Mouse (Mus musculus) small intestine, adult 2 months (tissue): Measurements from ENCODE around the gene Ptprm. TPM values are rescaled to one million over a fixed set of nuclear protein-coding genes. Genes with fewer than 3 reads are reported as not detected.

Experiments
- H3K27ac ChIP-seq: fragments of 200-500 bp; 2 replicates; pipeline ENCODE4 v1.5.1; 2012; ENCODE audit warnings: low read depth, low read length, control low read depth, inconsistent platforms; ENCODE audit not compliant: insufficient read depth
- H3K27me3 ChIP-seq: fragments of 200-500 bp; 2 replicates; pipeline ENCODE4 v1.6.1; 2012; ENCODE audit warnings: mild to moderate bottlenecking, moderate library complexity, low read length, inconsistent platforms; ENCODE audit not compliant: control insufficient read depth, insufficient read depth
- H3K36me3 ChIP-seq: fragments of 200-500 bp; 2 replicates; pipeline ENCODE4 v1.6.1; 2012; ENCODE audit warnings: mild to moderate bottlenecking, low read length, control low read depth, inconsistent platforms; ENCODE audit not compliant: control insufficient read depth, insufficient read depth
- H3K4me1 ChIP-seq: fragments of 200-500 bp; 2 replicates; pipeline ENCODE4 v1.6.1; 2012; ENCODE audit warnings: low read length, inconsistent platforms, mixed read lengths; ENCODE audit not compliant: control insufficient read depth, insufficient read depth, insufficient read length
- H3K4me3 ChIP-seq: fragments of 200-500 bp; 2 replicates; pipeline ENCODE4 v1.5.1; 2012; ENCODE audit warnings: low read depth, mild to moderate bottlenecking, control low read depth, inconsistent platforms, low read length, moderate library complexity
- CTCF ChIP-seq: fragments of 200-500 bp; IDR thresholded peaks from 2 replicates; pipeline ENCODE4 v1.5.1; 2012; ENCODE audit warnings: low read depth, mild to moderate bottlenecking, control low read depth, inconsistent platforms, low read length, moderate library complexity, mixed read lengths; ENCODE audit not compliant: insufficient replicate concordance, insufficient read length; ENCODE audit errors: extremely low read depth
- POLR2A ChIP-seq: fragments of 200-500 bp; IDR thresholded peaks from 2 replicates; pipeline ENCODE4 v1.6.1; 2012; ENCODE audit warnings: low read depth, mild to moderate bottlenecking, control low read depth, inconsistent platforms, low read length, moderate library complexity
- WGBS: fragments of 180-500 bp; shearing (Covaris S2); methylation state at CpG from one replicate; pipeline ENCODE4 v1.1.7; 2018; 5-methylcytosine and 5-hydroxymethylcytosine counted together
- polyA plus RNA-seq: library from polyadenylated mRNA; depleted of rRNA; stranded (reverse); fragments of >200 nt; gene quantifications from 2 replicates; pipeline ENCODE4 v1.2.3, GENCODE M21; 2012

Gene Ptprm
- polyA plus RNA-seq, 1 experiment, result 3.8 TPM

- WGBS, result 13% methylated on average over 6 of the region's 6 CpGs
- H3K27ac ChIP-seq, result peak overlapping the region; percentile 19
- no peak for TF ChIP-seq CTCF
- TF ChIP-seq POLR2A, result no peak
Measured at GRCm38 (mm10) chr17:66711221-66712016, 642.8 kb downstream of the Ptprm start.

DNA sequence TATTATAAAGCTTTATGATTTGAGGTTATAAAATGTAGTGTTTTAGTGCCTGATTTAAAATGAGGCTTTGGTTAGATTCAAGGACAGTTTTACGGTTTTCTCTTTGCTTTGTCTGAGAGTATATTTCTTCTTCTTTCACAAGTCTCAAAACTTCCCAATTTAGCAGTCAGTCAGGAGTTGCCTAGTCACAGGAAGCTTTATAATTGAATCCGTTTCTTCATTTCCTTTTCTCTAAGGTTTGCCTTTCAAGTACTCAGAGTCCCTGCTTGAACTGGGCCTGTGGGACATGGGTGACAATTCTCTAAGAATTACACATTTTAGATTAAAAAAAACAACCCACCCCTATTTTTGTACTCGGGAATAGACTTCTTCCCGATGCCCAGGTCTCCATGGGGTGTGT, 643.7 kb downstream of the Ptprm start:
- 36% methylated on average over 4 of the region's 4 CpGs for WGBS
- no peak for TF ChIP-seq POLR2A
- TF ChIP-seq CTCF, result no peak
- H3K27ac ChIP-seq, result peak overlapping the region; percentile 19

More at GRCm38 (mm10) chr17:66711221-66712016, 642.8 kb downstream of the Ptprm start:
- Histone ChIP-seq H3K36me3 (no peaks in the 10 kb centered on the region), H3K27me3 (no peaks in the 10 kb centered on the region), H3K4me1 (peaks cover 26% of the 10 kb centered on the region; the same call in 1 of the 2 replicates), H3K4me3 (no peak overlapping the region)

DNA sequence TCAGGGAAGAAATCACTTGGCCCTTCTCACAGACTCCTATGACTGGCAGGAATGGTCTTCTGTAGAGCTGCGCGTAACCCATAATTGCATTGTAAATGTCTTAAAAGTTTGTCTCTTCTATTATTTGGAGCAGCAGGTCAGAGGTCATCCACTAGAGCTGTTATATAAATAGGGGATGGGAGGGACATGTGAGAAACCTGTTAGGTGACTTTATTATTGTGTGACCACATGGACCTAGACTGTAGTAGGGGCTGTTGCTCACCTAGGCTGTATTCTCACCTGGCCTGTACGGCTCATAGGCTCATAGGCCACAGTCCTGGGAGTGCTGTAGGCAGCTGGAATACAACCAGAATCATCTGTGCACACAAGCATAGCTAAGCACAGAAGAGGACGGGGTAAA, 645.5 kb downstream of the Ptprm start:
- TF ChIP-seq POLR2A (no peak), CTCF (no peak)
- WGBS, result 55% methylated on average over 4 of the region's 4 CpGs
- Histone ChIP-seq H3K4me1 (peaks cover 26% of the 10 kb centered on the region; the same call in 1 of the 2 replicates), H3K27ac (no peak overlapping the region), H3K4me3 (no peak overlapping the region), H3K27me3 (no peaks in the 10 kb centered on the region), H3K36me3 (no peaks in the 10 kb centered on the region)

More for the DNA sequence above, 643.7 kb downstream of the Ptprm start:
- Histone ChIP-seq H3K4me3 (no peak overlapping the region), H3K36me3 (no peaks in the 10 kb centered on the region), H3K4me1 (peaks cover 26% of the 10 kb centered on the region; the same call in 1 of the 2 replicates), H3K27me3 (no peaks in the 10 kb centered on the region)

GRCm38 (mm10) chr17:66707684-66708083, 646.6 kb downstream of the Ptprm start:
- 29% methylated on average over 8 of the region's 8 CpGs for WGBS

DNA sequence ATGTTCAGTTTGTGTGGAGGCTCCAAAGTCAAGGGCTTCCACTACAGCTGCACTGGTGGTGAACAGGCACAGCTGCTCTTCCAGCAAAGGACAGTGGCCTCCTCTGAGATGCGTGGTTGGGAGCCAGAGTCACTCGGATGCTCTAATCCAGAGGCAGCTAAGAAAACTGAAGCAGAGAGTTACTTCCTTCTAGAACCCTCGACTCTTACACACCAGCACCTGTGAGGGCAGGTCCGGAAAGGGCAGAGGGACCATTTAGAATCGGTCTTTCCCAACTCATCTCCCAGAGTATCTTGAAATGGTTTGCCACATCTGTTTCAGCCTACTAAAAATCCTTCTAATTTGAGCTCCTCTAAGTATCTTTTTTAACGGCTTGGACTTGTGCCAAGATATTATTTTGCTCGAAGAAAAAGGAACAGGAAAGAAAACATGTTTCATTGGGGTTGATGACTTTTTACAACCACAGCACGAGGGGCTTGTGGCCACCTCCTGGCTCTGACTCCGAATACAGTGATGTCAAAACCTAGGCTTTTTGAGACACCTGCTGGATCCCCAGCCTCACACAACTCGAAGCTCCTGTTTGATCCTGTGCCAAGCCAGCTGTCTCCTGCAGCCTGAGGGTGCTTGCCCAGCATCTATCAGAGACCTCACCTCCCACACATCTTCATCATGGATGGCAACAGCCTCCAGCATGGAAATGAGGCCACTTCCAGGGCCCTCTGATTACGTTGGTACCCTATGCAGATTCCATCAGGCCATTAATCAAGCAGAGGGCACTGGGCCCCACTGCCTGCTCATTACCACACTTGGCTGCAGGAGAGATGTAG, 652.7 kb downstream of the Ptprm start:
- TF ChIP-seq CTCF, result no peak
- TF ChIP-seq POLR2A, result no peak
- Histone ChIP-seq H3K36me3 (no peaks in the 10 kb centered on the region), H3K4me1 (no peaks in the 10 kb centered on the region), H3K4me3 (no peak overlapping the region), H3K27me3 (no peaks in the 10 kb centered on the region), H3K27ac (no peak overlapping the region)
- 44% methylated on average over 11 of the region's 11 CpGs for WGBS

More at GRCm38 (mm10) chr17:66707684-66708083, 646.6 kb downstream of the Ptprm start:
- Histone ChIP-seq H3K36me3 (no peaks in the 10 kb centered on the region), H3K27ac (no peak overlapping the region), H3K27me3 (no peaks in the 10 kb centered on the region), H3K4me1 (peaks cover 26% of the 10 kb centered on the region; the same call in 1 of the 2 replicates), H3K4me3 (no peak overlapping the region)
- no peak for TF ChIP-seq CTCF
- TF ChIP-seq POLR2A, result no peak

GRCm38 (mm10) chr17:66699896-66700295, 654.4 kb downstream of the Ptprm start:
- H3K27ac ChIP-seq, result no peak overlapping the region
- TF ChIP-seq POLR2A, result no peak
- no peak for TF ChIP-seq CTCF
- H3K36me3 ChIP-seq, result no peaks in the 10 kb centered on the region
- WGBS, result 90% methylated on average over 5 of the region's 5 CpGs
- H3K27me3 ChIP-seq, result no peaks in the 10 kb centered on the region
- H3K4me3 ChIP-seq, result no peak overlapping the region
- H3K4me1 ChIP-seq, result no peaks in the 10 kb centered on the region

DNA sequence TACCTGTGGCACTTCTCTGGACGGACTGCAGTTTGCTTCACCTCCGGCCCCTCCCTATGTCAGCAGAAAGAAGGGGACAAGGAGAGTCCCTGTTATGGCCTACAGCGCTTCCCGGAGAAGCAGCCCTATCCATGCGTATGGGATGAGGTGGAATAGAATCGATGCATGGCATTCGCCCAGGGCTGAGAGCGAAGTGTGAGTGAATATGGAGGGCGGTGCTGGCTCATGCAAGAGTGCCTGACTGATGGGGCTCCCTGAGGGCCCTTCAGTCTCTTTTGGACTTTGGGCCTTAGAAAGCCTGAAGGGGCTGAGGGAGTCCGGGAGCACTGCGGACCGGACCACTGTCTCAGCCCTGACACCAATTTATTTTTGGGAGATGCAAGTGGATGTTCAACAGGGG, 656.6 kb downstream of the Ptprm start:
- H3K27ac ChIP-seq, result no peak overlapping the region
- H3K4me1 ChIP-seq, result no peaks in the 10 kb centered on the region
- no peak overlapping the region for H3K4me3 ChIP-seq
- H3K27me3 ChIP-seq, result no peaks in the 10 kb centered on the region
- WGBS, result 89% methylated on average over 12 of the region's 12 CpGs
- H3K36me3 ChIP-seq, result no peaks in the 10 kb centered on the region
- no peak for TF ChIP-seq CTCF
- TF ChIP-seq POLR2A, result no peak
